Mouse (Mus musculus) ES-Bruce4 (cell line): ENCODE data around the gene Gm867. TPM values are rescaled to one million over a fixed set of nuclear protein-coding genes. Genes with fewer than 3 reads are reported as not detected.

Source experiments
- H3K27ac ChIP-seq: 2 replicates; pipeline ENCODE4 v1.5.1; 2012; ENCODE audit warnings: low read length, inconsistent platforms; ENCODE audit not compliant: insufficient read depth
- H3K27me3 ChIP-seq: 2 replicates; pipeline ENCODE4 v1.6.1; 2012; ENCODE audit warnings: mild to moderate bottlenecking, low read length, inconsistent platforms; ENCODE audit not compliant: control insufficient read depth, poor library complexity, insufficient read depth, severe bottlenecking
- H3K36me3 ChIP-seq: 2 replicates; pipeline ENCODE4 v1.6.1; 2012; ENCODE audit warnings: inconsistent platforms, mild to moderate bottlenecking, low read length, moderate library complexity; ENCODE audit not compliant: control insufficient read depth, poor library complexity, insufficient read depth, severe bottlenecking
- H3K4me1 ChIP-seq: one replicate; pipeline ENCODE4 v1.8.1; 2011; ENCODE audit warnings: low read length; ENCODE audit not compliant: control insufficient read depth, insufficient read depth
- H3K4me3 ChIP-seq: 2 replicates; pipeline ENCODE4 v1.5.1; 2011; ENCODE audit warnings: low read depth, mild to moderate bottlenecking, low read length
- H3K9ac ChIP-seq: 2 replicates; pipeline ENCODE4 v1.6.1; 2012; ENCODE audit warnings: low read depth, mild to moderate bottlenecking, inconsistent platforms; ENCODE audit not compliant: poor library complexity, severe bottlenecking
- H3K9me3 ChIP-seq: replicated peaks from 2 replicates; pipeline ENCODE4 v1.6.1; 2012; ENCODE audit warnings: mild to moderate bottlenecking, low read length, inconsistent platforms; ENCODE audit not compliant: control insufficient read depth, poor library complexity, insufficient read depth, severe bottlenecking
- CTCF ChIP-seq: IDR thresholded peaks from one replicate; pipeline ENCODE4 v1.8.1; 2011; ENCODE audit warnings: low read depth, low read length
- EP300 ChIP-seq: IDR thresholded peaks from 2 replicates; pipeline ENCODE4 v1.6.1; 2011; ENCODE audit warnings: low read depth, low read length; ENCODE audit not compliant: insufficient read depth
- POLR2A ChIP-seq: IDR thresholded peaks from one replicate; pipeline ENCODE4 v1.8.1; 2011; ENCODE audit warnings: low read length; ENCODE audit not compliant: insufficient read depth
- polyA plus RNA-seq: library from polyadenylated mRNA; stranded (reverse); fragments of >200 nt; gene quantifications from 2 replicates; pipeline ENCODE4 v1.2.4, GENCODE M21; 2011; ENCODE audit warnings: low read depth; ENCODE audit not compliant: missing spikeins, insufficient read depth, insufficient read length

Gene Gm867
- polyA plus RNA-seq, 1 experiment = 0.66 TPM

- Histone ChIP-seq H3K27ac (peak overlapping the region; percentile 90), H3K4me3 (peak overlapping the region; percentile 46), H3K27me3 (no peaks in the 10 kb centered on the region)
These were observed 2.4 kb downstream of the Gm867 start for GRCm38 (mm10) chr10:75937851-75938643.

GRCm38 (mm10) chr10:75936909-75937667 is 3.4 kb downstream of the Gm867 start:
- peaks cover 4% of the 10 kb centered on the region for H3K4me1 ChIP-seq
- H3K27me3 ChIP-seq = no peaks in the 10 kb centered on the region
- H3K9ac ChIP-seq = peak overlapping the region; percentile 89
- H3K4me3 ChIP-seq = peak overlapping the region; percentile 99
- H3K9me3 ChIP-seq = no peaks in the 10 kb centered on the region
- TF ChIP-seq CTCF = no peak
- 0 out of 2 replicates have a peak, but pooled peaks have one; percentile 39 for TF ChIP-seq EP300
- peak overlapping the region; percentile 93 for H3K27ac ChIP-seq
- peaks cover 12% of the 10 kb centered on the region; the same call in 1 of the 2 replicates for H3K36me3 ChIP-seq

More at GRCm38 (mm10) chr10:75937851-75938643, 2.4 kb downstream of the Gm867 start:
- peak overlapping the region; percentile 89 for H3K9ac ChIP-seq
- no peaks in the 10 kb centered on the region for H3K9me3 ChIP-seq
- H3K4me1 ChIP-seq = peaks cover 4% of the 10 kb centered on the region
- peaks cover 12% of the 10 kb centered on the region; the same call in 1 of the 2 replicates for H3K36me3 ChIP-seq
- TF ChIP-seq EP300 (peak; percentile 69; the same call in 1 of the 2 replicates), CTCF (no peak), POLR2A (no peak)

- H3K4me1 ChIP-seq = peaks cover 7% of the 10 kb centered on the region
- H3K4me3 ChIP-seq = peak within 1 kb of the TSS; percentile 99
- peak within 1 kb of the TSS; percentile 89 for H3K9ac ChIP-seq
- TF ChIP-seq EP300 (peak; percentile 20; the same call in 1 of the 2 replicates), CTCF (no peak), POLR2A (peak; percentile 95)
- H3K27ac ChIP-seq = peak within 1 kb of the TSS; percentile 93
- H3K9me3 ChIP-seq = no peaks in the 10 kb centered on the region
- peaks cover 12% of the 10 kb centered on the region; the same call in 1 of the 2 replicates for H3K36me3 ChIP-seq
- H3K27me3 ChIP-seq = no peaks in the 10 kb centered on the region
These were observed 4.6 kb downstream of the Gm867 start, which contains the start of gene Mmp11 for GRCm38 (mm10) chr10:75935680-75936541. Mmp11 (minus strand) TSS chr10:75936496.

DNA sequence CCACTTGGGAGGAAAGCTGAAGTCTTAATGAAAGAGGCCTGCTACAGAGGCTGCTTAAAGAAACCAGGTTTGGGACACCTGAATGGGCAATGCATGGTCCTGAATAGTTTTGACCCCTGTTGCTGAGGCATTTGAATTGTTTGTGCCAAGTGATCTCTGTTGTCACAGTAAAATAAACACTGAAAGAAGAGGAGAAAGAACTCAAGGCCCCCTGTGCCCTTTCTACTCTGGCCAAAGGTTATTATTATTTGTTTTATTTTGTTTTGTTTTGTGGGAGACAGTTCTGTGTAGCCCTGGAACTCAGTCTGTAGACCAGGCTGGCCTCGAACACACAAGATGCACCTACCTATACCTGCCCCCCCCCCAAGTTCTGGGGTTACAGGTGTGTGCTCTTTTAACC is 5.5 kb downstream of the Gm867 start:
- no peak overlapping the region for H3K27ac ChIP-seq
- H3K27me3 ChIP-seq = no peaks in the 10 kb centered on the region

DNA sequence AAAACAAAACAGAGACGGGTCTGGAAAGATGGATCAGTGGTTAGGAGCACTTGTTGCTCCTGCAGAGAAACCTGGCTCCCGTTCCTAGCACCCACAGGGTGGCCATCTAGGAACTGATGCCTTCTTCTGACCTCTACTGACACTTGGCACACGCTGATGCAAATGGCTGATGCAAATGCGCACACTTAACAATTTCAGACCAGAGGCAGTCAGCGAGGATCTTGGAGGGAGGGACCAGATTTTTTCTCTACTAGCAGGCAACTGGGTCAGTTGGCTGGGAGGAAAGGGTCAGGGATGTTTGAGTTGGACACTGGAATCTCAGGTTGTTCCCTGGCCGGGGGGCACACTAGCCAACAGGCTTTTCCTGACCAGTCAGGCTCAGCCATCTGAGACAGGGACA is 7.6 kb downstream of the Gm867 start, which contains the start of gene Chchd10:
TSS of gene Chchd10 (plus strand) at position 240 of the 400 bp plus-strand sequence.
- Histone ChIP-seq H3K27me3 (no peaks in the 10 kb centered on the region), H3K9ac (peak within 1 kb of the TSS; percentile 73), H3K36me3 (peaks cover 9% of the 10 kb centered on the region), H3K9me3 (no peaks in the 10 kb centered on the region), H3K27ac (peak within 1 kb of the TSS; percentile 77), H3K4me1 (peaks cover 8% of the 10 kb centered on the region), H3K4me3 (peak within 1 kb of the TSS; percentile 76)
- TF ChIP-seq EP300 (0 out of 2 replicates have a peak, but pooled peaks have one; percentile 27), CTCF (no peak)

More for the DNA sequence above, 5.5 kb downstream of the Gm867 start:
- Histone ChIP-seq H3K36me3 (peaks cover 12% of the 10 kb centered on the region; the same call in 1 of the 2 replicates), H3K4me1 (peaks cover 8% of the 10 kb centered on the region), H3K9ac (peak overlapping the region; percentile 29; the same call in 1 of the 2 replicates), H3K4me3 (no peak overlapping the region; the same call in 1 of the 2 replicates), H3K9me3 (no peaks in the 10 kb centered on the region)
- TF ChIP-seq POLR2A (no peak), CTCF (no peak), EP300 (no peak)
